Mouse (Mus musculus): ENCODE measurements around the gene Lss.
A peak's percentile ranks its signal among the peaks of the same experiment; 100 is the strongest.

Gene Lss

DNA sequence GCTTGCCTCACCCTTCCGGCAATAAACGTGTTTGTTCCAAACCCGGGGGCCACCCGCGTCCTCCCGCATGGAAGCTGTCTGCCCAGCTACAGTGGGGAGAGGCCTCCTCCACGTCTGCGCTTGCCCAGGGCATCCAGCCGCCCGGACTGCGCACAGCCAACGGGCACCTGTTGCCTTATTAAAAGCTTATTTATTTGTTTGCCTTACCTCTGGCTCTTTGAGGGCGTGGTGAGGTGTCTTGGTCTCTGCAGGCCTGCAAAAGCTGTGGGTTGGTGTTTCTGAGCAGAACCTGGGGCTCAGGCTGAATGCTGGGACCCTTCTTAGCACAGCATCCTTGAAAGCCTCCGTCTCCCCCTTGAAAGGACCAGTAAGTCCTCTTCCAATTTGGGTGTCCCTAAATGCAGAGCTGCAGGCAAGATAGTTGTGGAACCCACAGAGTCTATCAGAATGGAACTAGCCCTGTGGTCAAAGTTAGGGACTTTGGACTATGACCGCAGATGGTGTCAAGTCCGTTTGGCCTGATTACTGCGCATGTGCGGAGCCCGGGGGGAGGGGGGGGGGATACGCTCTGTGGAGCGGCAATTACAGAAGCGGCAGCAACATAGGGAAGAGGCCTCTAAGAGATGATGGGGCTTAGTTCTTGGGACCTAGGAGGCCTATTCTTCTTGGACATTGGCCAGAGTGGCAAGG, 38.8 kb downstream of the Lss start:
- peak; percentile 57 to 65 for DNase-seq

- DNase-seq: no peak
These were observed 39.7 kb downstream of the Lss start for GRCm38 (mm10) chr10:76571070-76571469.

DNA sequence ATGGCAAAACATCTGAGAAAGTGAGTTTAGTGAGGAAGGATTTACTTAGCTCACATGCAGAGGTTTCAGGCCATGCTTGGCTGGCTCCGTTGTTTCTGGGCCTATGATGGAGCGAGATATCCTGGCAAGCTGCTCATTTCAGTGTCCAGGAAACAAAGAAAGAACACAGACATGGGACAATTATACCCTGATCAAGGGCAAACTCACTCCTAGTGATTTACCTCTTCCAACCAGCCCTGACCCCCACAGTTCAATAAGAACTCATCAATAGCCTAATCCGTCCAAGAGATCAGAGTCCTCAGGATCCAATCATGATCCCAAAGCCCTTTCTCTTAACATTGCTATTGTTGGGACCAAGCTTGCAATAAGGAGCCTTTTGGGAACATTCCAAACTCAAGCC, 40.8 kb downstream of the Lss start:
- DNase-seq: no peak

GRCm38 (mm10) chr10:76575374-76575773, 44.0 kb downstream of the Lss start, which contains the start of gene Ftcd:
TSS of gene Ftcd (plus strand) at chr10:76575648.
- peak; percentile 73 to 76 for DNase-seq

- peak in 1 of 2 experiments; percentile 23 for DNase-seq
These were observed 45.5 kb downstream of the Lss start for GRCm38 (mm10) chr10:76576920-76577319.

DNA sequence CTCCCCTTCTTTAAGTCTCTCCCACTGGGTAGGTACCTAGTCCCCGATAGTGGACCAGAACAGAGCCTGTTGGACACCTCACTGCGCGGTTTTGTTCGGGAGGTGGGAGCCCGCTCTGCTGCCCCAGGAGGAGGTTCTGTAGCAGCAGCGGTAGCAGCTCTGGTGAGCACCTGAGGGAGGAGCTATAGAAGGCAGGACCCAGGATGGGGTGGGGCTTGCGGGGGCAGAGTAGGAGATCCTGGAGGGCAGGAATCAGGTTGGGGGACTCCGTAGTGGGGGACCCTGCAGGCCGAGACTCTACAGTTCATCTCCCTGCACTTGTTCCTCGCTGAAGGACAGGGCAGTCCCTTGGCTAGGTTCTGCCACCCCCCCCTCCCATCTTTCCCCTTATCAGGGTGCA, 52.8 kb downstream of the Lss start:
- DNase-seq: no peak

DNA sequence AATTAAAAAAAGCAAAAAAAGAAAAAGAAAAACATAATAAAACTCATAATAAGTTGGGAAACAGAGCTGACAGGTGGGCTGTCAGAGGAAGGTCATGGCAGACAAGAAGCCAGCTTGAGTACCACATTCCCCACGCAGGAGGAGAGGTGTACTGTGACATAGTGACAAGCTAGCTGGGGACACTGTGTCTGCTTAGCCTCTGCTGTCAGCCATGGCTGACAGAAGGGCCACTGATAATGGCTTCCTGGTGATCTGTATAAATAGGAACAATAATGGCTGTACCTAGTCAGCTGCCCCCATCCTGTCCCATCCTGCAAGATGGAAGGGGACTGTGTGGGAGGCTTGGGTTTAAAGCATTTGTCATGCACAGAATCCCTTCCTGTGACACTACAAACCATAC, 54.8 kb downstream of the Lss start:
- DNase-seq: no peak

GRCm38 (mm10) chr10:76590197-76590596, 58.8 kb downstream of the Lss start:
- DNase-seq: no peak

- DNase-seq: no peak
These were observed 65.0 kb downstream of the Lss start for GRCm38 (mm10) chr10:76596338-76596737.

- no peak for DNase-seq
These were observed 71.3 kb downstream of the Lss start for GRCm38 (mm10) chr10:76602690-76603089.
